ENCODE assay signal across 35 mouse cellular contexts in the genomic region with DNA sequence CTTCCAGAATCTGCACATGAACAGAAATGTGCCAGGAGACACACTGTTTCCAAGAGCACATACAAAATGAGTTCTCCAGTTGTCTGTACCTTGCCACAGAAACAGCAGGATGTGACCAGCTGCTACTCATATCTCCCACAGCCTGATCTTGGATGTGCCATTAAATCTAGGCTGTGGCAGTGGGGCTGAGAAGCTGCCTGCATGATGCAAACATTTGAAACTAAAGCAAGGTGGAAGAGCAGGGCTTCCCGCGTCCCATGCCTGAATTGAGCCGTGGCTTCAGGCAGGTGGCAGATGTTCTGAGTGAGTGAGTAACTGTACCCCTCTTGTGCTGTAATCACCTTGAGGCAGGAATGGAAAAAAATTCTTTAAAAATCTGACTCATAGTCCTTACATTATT.
"Had no signal": no experiment of that assay in that cellular context is flagged by ENCODE, and none has a peak within 500 bp of the region (broad histone marks: within the 10 kb centered on the region; RNA-seq: fewer than 3 reads in every experiment).

No protein-coding gene starts in this region.

- H3K4me2 ChIP-seq: heart, embryonic 12.5 days; heart, embryonic 13.5 days; heart, embryonic 15.5 days; hindbrain, embryonic 12.5 days; hindbrain, embryonic 13.5 days; hindbrain, embryonic 14.5 days; hindbrain, embryonic 15.5 days; intestine, embryonic 15.5 days; kidney, embryonic 15.5 days had no signal

- H3K27me3 ChIP-seq: heart, embryonic 12.5 days; heart, embryonic 13.5 days; heart, embryonic 15.5 days; hindbrain, embryonic 12.5 days; hindbrain, embryonic 13.5 days; hindbrain, embryonic 15.5 days; intestine, embryonic 15.5 days; kidney, embryonic 15.5 days had no signal

- H3K4me3 ChIP-seq: heart, embryonic 10.5 days; heart, embryonic 12.5 days; heart, embryonic 13.5 days; heart, embryonic 15.5 days; hindbrain, embryonic 10.5 days; hindbrain, embryonic 12.5 days; hindbrain, embryonic 13.5 days; hindbrain, embryonic 15.5 days; intestine, embryonic 15.5 days; kidney, embryonic 15.5 days; layer of hippocampus, adult 2 months; left cerebral cortex, adult 2 months had no signal

- H3K27ac ChIP-seq: heart, embryonic 10.5 days; heart, embryonic 13.5 days; heart, embryonic 15.5 days; hindbrain, embryonic 10.5 days; hindbrain, embryonic 12.5 days; hindbrain, embryonic 13.5 days; hindbrain, embryonic 14.5 days; hindbrain, embryonic 15.5 days; hindbrain, postnatal 0 days; intestine, embryonic 15.5 days; kidney, embryonic 15.5 days; kidney, postnatal 0 days; layer of hippocampus, adult 2 months; left cerebral cortex, adult 2 months had no signal

- H3K4me1 ChIP-seq: heart, embryonic 10.5 days; heart, embryonic 12.5 days; heart, embryonic 13.5 days; heart, embryonic 15.5 days; hindbrain, embryonic 10.5 days; hindbrain, embryonic 12.5 days; hindbrain, embryonic 13.5 days; hindbrain, embryonic 15.5 days; intestine, embryonic 15.5 days; kidney, embryonic 15.5 days had no signal

- H3K9ac ChIP-seq: heart, embryonic 12.5 days; heart, embryonic 13.5 days; heart, embryonic 15.5 days; hindbrain, embryonic 12.5 days; hindbrain, embryonic 13.5 days; hindbrain, embryonic 14.5 days; hindbrain, embryonic 15.5 days; intestine, embryonic 15.5 days; kidney, embryonic 15.5 days had no signal

- ATAC-seq: hindbrain, embryonic 16.5 days; hindbrain, postnatal 0 days; inflammation-experienced regulatory T-cells, adult 6 months; intestine, embryonic 15.5 days; intestine, embryonic 16.5 days; intestine, postnatal 0 days had no signal

- DNase-seq: heart, postnatal 10 days; heart, postnatal 14 days; heart, postnatal 36 days; heart, postnatal 4 days; kidney, adult 11 months; kidney, adult 18-20 months; kidney, adult 2 months; kidney, adult 8-10 months; kidney, adult 9 months; kidney, postnatal 10 days; kidney, postnatal 14 days; kidney, postnatal 25 days; kidney, postnatal 36 days; kidney, postnatal 4 days; layer of hippocampus, adult 9-11 months; layer of hippocampus, postnatal 36 days had no signal

- H3K36me3 ChIP-seq: heart, embryonic 10.5 days; heart, embryonic 12.5 days; heart, embryonic 13.5 days; heart, embryonic 15.5 days; hindbrain, embryonic 10.5 days; hindbrain, embryonic 12.5 days; hindbrain, embryonic 13.5 days; hindbrain, embryonic 15.5 days; intestine, embryonic 15.5 days; kidney, embryonic 15.5 days had no signal

- H3K9me3 ChIP-seq: heart, embryonic 10.5 days; heart, embryonic 12.5 days; heart, embryonic 13.5 days; heart, embryonic 15.5 days; hindbrain, embryonic 10.5 days; hindbrain, embryonic 12.5 days; hindbrain, embryonic 13.5 days; hindbrain, embryonic 15.5 days; intestine, embryonic 15.5 days; kidney, embryonic 15.5 days had no signal
